Mouse (Mus musculus): Measurements from ENCODE around the gene Ccdc85a. TPM values are rescaled to one million over a fixed set of nuclear protein-coding genes. Genes with fewer than 3 reads are reported as not detected.

Gene Ccdc85a
- total and polyA plus RNA-seq, 3 experiments = 4.8 to 11.0 (median 10.9) TPM

DNA sequence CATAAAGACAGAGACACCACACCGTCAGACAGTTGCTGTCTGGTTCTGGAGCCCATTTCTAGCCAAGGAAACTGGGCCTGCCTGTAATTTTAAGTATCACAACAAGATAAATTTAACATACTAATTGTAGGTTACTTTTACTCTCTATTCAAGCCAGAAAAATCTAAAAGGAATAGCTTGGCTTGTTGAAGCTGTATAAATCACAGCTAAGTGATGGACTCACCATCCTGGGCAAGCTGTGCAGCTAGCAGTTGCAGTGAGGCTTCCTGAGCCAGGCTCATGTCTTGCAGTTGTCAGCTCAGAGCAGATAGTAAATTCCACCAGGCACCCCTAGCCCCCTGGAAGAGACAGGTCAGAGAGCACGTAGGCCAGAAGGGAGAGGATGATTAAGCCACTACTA is 50.8 kb downstream of the Ccdc85a start:
- H3K79me2 ChIP-seq (replicated peaks; ENCODE audit: control insufficient read depth, insufficient read depth, low read length) = no peaks in the 10 kb centered on the region
- no peak overlapping the region for H3K27ac ChIP-seq
- TF ChIP-seq EP300 (IDR thresholded peaks at IDR 0.05; ENCODE audit: insufficient read depth, low read depth, low read length) = no peak
- no peak for TF ChIP-seq POLR2A (IDR thresholded peaks at IDR 0.05; ENCODE audit: insufficient read depth, low read depth, low read length)
- TF ChIP-seq CTCF (IDR thresholded peaks at IDR 0.05) = no peak
- H3K27me3 ChIP-seq (ENCODE audit: control insufficient read depth, insufficient read depth, low read length) = no peaks in the 10 kb centered on the region
- no peaks in the 10 kb centered on the region for H3K4me1 ChIP-seq (ENCODE audit: control insufficient read depth, insufficient read depth, low read length)
- intact Hi-C loops (cut with DNase I) = no loop called here
- H3K9ac ChIP-seq (ENCODE audit: low read depth, low read length) = no peak overlapping the region
- H3K4me3 ChIP-seq = no peak overlapping the region
- DNase-seq = no peak
- 82% methylated on average over 2 of the region's 2 CpGs for WGBS
- H3K36me3 ChIP-seq (ENCODE audit: control insufficient read depth, insufficient read depth, low read length) = no peaks in the 10 kb centered on the region

DNA sequence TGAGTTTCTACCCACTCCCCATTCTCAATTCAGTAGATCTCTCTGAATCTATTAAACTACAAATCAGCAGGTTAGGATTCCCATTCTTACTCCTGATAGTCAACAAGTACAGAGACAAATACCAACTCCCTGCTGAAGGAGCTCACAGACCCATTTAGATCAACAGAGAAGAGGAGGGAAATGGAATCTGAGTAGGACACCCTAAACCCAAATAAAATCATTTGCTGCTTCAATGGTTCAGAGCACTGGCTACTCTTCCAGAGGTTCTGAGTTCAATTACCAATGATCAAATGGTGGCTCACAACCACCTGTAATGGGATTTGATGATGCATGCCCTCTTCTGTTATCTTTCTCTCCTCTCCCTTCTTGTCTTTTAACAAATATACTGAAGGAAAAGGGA is 82.9 kb downstream of the Ccdc85a start:
- Histone ChIP-seq H3K4me3 (no peak overlapping the region), H3K9ac (ENCODE audit: low read depth, low read length) (no peak overlapping the region), H3K36me3 (ENCODE audit: control insufficient read depth, insufficient read depth, low read length) (no peaks in the 10 kb centered on the region), H3K27me3 (ENCODE audit: control insufficient read depth, insufficient read depth, low read length) (no peaks in the 10 kb centered on the region), H3K79me2 (replicated peaks; ENCODE audit: control insufficient read depth, insufficient read depth, low read length) (no peaks in the 10 kb centered on the region), H3K4me1 (ENCODE audit: control insufficient read depth, insufficient read depth, low read length) (no peaks in the 10 kb centered on the region), H3K27ac (no peak overlapping the region)
- no peak for DNase-seq
- TF ChIP-seq EP300 (IDR thresholded peaks at IDR 0.05; ENCODE audit: insufficient read depth, low read depth, low read length) (no peak), CTCF (IDR thresholded peaks at IDR 0.05) (no peak), POLR2A (IDR thresholded peaks at IDR 0.05; ENCODE audit: insufficient read depth, low read depth, low read length) (no peak)
- intact Hi-C loops (cut with DNase I) = no loop called here

DNA sequence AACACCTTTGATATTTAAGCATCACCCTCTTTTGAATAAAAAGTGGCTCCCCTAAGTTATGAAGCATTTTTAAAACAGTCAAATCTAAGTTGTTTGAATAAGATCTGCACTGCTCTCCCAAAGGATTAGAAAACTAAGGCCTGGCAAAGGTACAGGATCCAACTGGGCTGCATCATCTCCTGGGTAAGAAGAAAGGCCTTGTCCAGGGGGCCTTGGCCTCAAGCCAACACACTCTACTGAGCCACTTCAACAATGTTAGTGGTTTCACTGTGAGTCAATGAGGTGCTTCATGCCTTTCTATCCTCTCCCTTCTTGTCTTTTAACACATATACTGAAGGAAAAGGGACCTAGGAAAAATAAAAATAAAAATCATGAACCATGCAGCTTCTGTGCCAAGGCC is 87.1 kb downstream of the Ccdc85a start:
- H3K9ac ChIP-seq (ENCODE audit: low read depth, low read length) = no peak overlapping the region
- no peaks in the 10 kb centered on the region for H3K36me3 ChIP-seq (ENCODE audit: control insufficient read depth, insufficient read depth, low read length)
- intact Hi-C loops (cut with DNase I) = loop anchor here (5.0 kb wide), 1 partner anchor 45 kb away; no protein-coding TSS in a partner anchor
- no peaks in the 10 kb centered on the region; the same call in 1 of the 2 replicates for H3K4me1 ChIP-seq (ENCODE audit: control insufficient read depth, insufficient read depth, low read length)
- TF ChIP-seq POLR2A (IDR thresholded peaks at IDR 0.05; ENCODE audit: insufficient read depth, low read depth, low read length) (no peak), CTCF (IDR thresholded peaks at IDR 0.05) (no peak), EP300 (IDR thresholded peaks at IDR 0.05; ENCODE audit: insufficient read depth, low read depth, low read length) (no peak)
- peak in 1 of 2 experiments; percentile 11 for DNase-seq
- H3K27ac ChIP-seq = no peak overlapping the region
- H3K79me2 ChIP-seq (replicated peaks; ENCODE audit: control insufficient read depth, insufficient read depth, low read length) = no peaks in the 10 kb centered on the region; the same call in 1 of the 2 replicates
- H3K4me3 ChIP-seq = no peak overlapping the region
- no peaks in the 10 kb centered on the region for H3K27me3 ChIP-seq (ENCODE audit: control insufficient read depth, insufficient read depth, low read length)

DNA sequence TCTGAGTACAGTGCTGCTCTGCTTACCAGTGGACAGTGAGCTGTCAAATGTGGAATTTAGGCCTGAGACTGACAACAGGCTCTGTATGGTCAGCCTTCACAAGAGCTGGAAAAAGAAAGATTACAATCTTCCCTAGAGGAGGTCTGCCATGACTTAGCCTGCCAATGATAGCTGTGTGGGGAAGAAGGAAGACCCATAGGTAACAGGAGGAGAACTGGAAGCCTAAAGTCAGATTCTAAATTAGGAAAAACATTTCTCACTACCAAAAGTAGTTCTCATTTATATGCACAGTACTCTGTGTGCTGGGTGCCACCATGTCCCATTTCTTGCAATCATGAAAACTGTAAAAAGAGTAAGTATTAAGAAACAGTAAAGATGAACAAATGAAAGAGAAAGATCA is 90.8 kb downstream of the Ccdc85a start:
- Histone ChIP-seq H3K4me3 (no peak overlapping the region), H3K4me1 (ENCODE audit: control insufficient read depth, insufficient read depth, low read length) (no peaks in the 10 kb centered on the region; the same call in none of the 2 replicates), H3K36me3 (ENCODE audit: control insufficient read depth, insufficient read depth, low read length) (peaks cover 2% of the 10 kb centered on the region; the same call in 1 of the 2 replicates), H3K27ac (no peak overlapping the region), H3K9ac (ENCODE audit: low read depth, low read length) (no peak overlapping the region), H3K79me2 (replicated peaks; ENCODE audit: control insufficient read depth, insufficient read depth, low read length) (no peaks in the 10 kb centered on the region; the same call in 1 of the 2 replicates), H3K27me3 (ENCODE audit: control insufficient read depth, insufficient read depth, low read length) (no peaks in the 10 kb centered on the region)
- TF ChIP-seq EP300 (IDR thresholded peaks at IDR 0.05; ENCODE audit: insufficient read depth, low read depth, low read length) (no peak), POLR2A (IDR thresholded peaks at IDR 0.05; ENCODE audit: insufficient read depth, low read depth, low read length) (no peak), CTCF (IDR thresholded peaks at IDR 0.05) (no peak)
- intact Hi-C loops (cut with DNase I) = loop anchor here (2.0 kb wide), 1 partner anchor 89 kb away; no protein-coding TSS in a partner anchor
- DNase-seq = no peak

DNA sequence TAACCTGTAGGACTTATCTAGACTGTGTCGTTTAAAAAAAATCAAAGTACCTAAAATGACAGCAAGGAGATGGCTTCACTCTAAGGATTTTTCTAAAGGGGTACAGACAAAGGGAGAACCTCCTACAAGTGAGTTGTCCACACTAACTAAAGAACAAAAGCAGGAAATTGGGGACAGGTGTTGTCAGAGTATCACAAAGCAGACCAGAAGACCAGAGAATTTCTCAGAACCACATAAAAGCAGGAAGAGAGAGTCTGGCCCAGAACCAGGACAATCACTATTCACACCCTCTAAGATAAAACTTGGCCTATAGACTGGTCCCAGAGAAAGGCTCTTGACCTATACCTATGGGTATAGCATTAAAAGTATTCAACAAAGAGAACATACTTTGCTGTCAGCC is 92.8 kb downstream of the Ccdc85a start:
- no peaks in the 10 kb centered on the region; the same call in 1 of the 2 replicates for H3K79me2 ChIP-seq (replicated peaks; ENCODE audit: control insufficient read depth, insufficient read depth, low read length)
- no peak overlapping the region for H3K4me3 ChIP-seq
- H3K9ac ChIP-seq (ENCODE audit: low read depth, low read length) = no peak overlapping the region
- 40% methylated on average over 1 of the region's 1 CpGs for WGBS
- H3K4me1 ChIP-seq (ENCODE audit: control insufficient read depth, insufficient read depth, low read length) = no peaks in the 10 kb centered on the region; the same call in none of the 2 replicates
- H3K36me3 ChIP-seq (ENCODE audit: control insufficient read depth, insufficient read depth, low read length) = peaks cover 2% of the 10 kb centered on the region; the same call in 1 of the 2 replicates
- H3K27me3 ChIP-seq (ENCODE audit: control insufficient read depth, insufficient read depth, low read length) = no peaks in the 10 kb centered on the region
- H3K27ac ChIP-seq = peak overlapping the region; percentile 29; the same call in 1 of the 2 replicates
- peak in 1 of 2 experiments; percentile 3 for DNase-seq
- intact Hi-C loops (cut with DNase I) = no loop called here
- no peak for TF ChIP-seq POLR2A (IDR thresholded peaks at IDR 0.05; ENCODE audit: insufficient read depth, low read depth, low read length)
- no peak for TF ChIP-seq EP300 (IDR thresholded peaks at IDR 0.05; ENCODE audit: insufficient read depth, low read depth, low read length)
- no peak for TF ChIP-seq CTCF (IDR thresholded peaks at IDR 0.05)

DNA sequence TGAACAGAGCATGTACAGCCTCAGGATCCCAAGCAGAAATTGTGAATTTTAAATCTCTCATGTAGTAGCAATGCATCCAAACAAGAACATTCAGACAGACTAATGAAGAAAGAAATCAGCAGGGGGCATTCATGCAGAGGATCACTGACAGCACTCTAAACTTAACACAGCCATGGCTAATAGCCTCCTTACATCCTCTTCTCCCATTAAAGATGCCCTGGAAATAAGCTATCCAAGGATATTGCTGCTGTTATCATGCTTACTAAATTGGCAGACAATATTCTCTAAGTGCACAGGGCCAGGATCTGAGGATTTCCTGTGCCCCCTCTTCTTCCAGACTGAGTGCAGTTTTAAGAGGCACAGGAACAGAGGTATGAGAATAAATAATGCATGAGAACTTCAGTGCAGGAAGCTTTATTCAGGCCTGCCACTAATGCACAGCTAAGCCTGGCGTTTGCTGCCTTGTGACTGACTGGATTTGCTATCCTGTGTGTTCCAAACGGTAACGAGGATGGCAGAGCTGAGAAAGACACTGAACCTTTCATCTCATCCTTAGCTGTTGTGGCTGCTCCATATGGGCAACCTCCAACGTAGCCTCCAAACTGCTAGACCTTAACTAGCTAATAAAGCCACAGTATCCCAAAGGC is 99.9 kb downstream of the Ccdc85a start:
- H3K36me3 ChIP-seq (ENCODE audit: control insufficient read depth, insufficient read depth, low read length) = peaks cover 3% of the 10 kb centered on the region
- H3K4me1 ChIP-seq (ENCODE audit: control insufficient read depth, insufficient read depth, low read length) = peaks cover 3% of the 10 kb centered on the region
- intact Hi-C loops (cut with DNase I) = no loop called here
- no peak overlapping the region for H3K4me3 ChIP-seq
- no peak overlapping the region for H3K9ac ChIP-seq (ENCODE audit: low read depth, low read length)
- H3K27ac ChIP-seq = no peak overlapping the region
- no peaks in the 10 kb centered on the region for H3K27me3 ChIP-seq (ENCODE audit: control insufficient read depth, insufficient read depth, low read length)
- H3K79me2 ChIP-seq (replicated peaks; ENCODE audit: control insufficient read depth, insufficient read depth, low read length) = no peaks in the 10 kb centered on the region
- 37% methylated on average over 4 of the region's 4 CpGs for WGBS
- DNase-seq = no peak
- no peak for TF ChIP-seq CTCF (IDR thresholded peaks at IDR 0.05)
